In genomic region chr19:47359166-47359931, GRCm38 (mm10) we compare ENCODE assay signal across 8 mouse cellular contexts.
DNase-seq lines count a peak whose midpoint lies in the region; TF ChIP-seq lines count a peak whose summit lies in the region.

No protein-coding gene starts in this region.

- no peak for TF ChIP-seq CTCF in left cerebral cortex, adult 2 months (IDR thresholded peaks at IDR 0.05)

- H3K4me3 ChIP-seq in left cerebral cortex, adult 2 months, result no peak overlapping the region

- intact Hi-C loops in left cerebral cortex, adult 2 months (cut with DNase I), result loop anchor here (10.0 kb wide), 2 partner anchors 265 to 375 kb away; partner anchors contain the start of gene Sfr1

- H3K27ac ChIP-seq in left cerebral cortex, adult 2 months, result no peak overlapping the region

- peak; percentile 55 for DNase-seq in adrenal gland, postnatal 14 days
- no peak for DNase-seq in adrenal gland, postnatal 10 days
- DNase-seq in 416B (ENCODE audit: low read depth), result peak; percentile 64
- DNase-seq in induced T-regulatory cell, adult 2 months (ENCODE audit: low read depth), result peak; percentile 54
- DNase-seq in lung, postnatal 14 days, result peak; percentile 33
- DNase-seq in cerebellum, adult 9-10 months, result no peak
- DNase-seq in frontal cortex, postnatal 14 days (ENCODE audit: low spot score in 2 of 2), result no peak
- no peak for DNase-seq in left cerebral cortex, adult 2 months (ENCODE audit: extremely low spot score in 1 of 2, low spot score in 2 of 2)

Comparison
In these comparisons a context has a peak if more than half of its experiments do, and no peak if none do; other contexts are left out.
1. DNase-seq: peak in adrenal gland, postnatal 14 days (single experiment), 416B (single experiment), induced T-regulatory cell, adult 2 months (single experiment) and lung, postnatal 14 days (single experiment); none in adrenal gland, postnatal 10 days (single experiment), cerebellum, adult 9-10 months (single experiment), frontal cortex, postnatal 14 days (0 of 2) and left cerebral cortex, adult 2 months (0 of 2).